Mouse (Mus musculus): Measurements from ENCODE around the gene Bud13.

- TF ChIP-seq ZC3H11A (IDR thresholded peaks at IDR 0.05; ENCODE audit: borderline replicate concordance, low read depth, low read length) = no peak
- TF ChIP-seq CHD2 (IDR thresholded peaks at IDR 0.05; ENCODE audit: low read depth, low read length) = no peak
These were observed 31.7 kb downstream of the Bud13 start for GRCm38 (mm10) chr9:46314507-46314906.

Measured in ES-E14 (cell line).